Mouse (Mus musculus): ENCODE data around the gene Samd4b. TPM values are rescaled to one million over a fixed set of nuclear protein-coding genes. Genes with fewer than 3 reads are reported as not detected.

Samd4b gene
- polyA plus RNA-seq, 1 experiment: 25.2 TPM

DNA sequence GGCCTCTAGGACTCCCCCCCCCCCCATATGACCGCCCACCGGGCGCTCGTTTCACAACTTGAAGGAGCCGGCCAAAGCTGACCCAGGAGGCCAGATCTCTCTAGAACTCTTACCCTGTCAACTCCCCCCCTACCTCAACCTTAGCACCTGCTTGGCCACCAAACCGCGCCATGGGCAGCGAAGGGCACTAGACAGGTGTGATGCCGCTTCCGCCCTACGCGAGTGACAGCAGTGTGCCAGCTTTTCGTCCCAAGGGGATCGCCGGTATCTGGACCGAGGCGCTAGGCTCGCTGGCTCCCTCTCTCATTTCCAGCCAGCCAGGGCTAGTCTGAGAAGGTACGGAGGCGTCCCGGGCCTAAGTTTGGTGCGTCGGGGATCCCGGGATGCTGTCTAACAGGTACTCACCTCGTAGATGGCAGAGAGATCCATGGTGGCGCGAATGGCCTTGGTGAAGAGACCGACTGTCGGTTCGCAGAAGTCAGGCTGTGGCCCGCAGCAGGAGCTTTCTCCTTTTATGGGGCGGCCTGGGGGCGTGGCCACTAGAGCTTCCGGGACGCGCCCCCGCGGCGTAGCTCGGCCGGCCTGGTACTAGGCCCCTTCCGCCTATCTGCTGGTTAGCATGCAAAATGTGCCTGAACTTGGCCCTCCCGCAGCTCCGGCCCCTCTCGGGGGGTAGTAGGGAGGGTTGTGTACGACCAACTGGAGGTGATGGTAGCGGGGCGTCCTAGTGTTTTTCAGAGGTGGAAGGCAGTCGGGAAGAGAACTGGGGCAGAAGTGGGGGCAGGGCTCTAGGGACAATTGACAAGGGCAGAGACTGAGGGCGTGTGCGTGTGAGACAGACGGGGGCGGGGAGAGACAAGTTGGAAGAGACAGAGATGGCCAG, 218.9 kb downstream of the Samd4b start:
- peak overlapping the region; percentile 91 for H3K27ac ChIP-seq (ENCODE audit: control insufficient read depth, insufficient read depth, low read depth, low read length, poor library complexity)
- TF ChIP-seq CTCF (IDR thresholded peaks at IDR 0.05; ENCODE audit: control insufficient read depth, insufficient read depth, low read length): no peak
- peak; percentile 100 for TF ChIP-seq POLR2A (IDR thresholded peaks at IDR 0.05; ENCODE audit: borderline replicate concordance, control insufficient read depth, low read depth, low read length)
- peaks cover 6% of the 10 kb centered on the region for H3K4me1 ChIP-seq (ENCODE audit: control insufficient read depth, insufficient read depth, low read length)
- H3K4me3 ChIP-seq (replicated peaks; ENCODE audit: control insufficient read depth, low read depth, low read length): peak overlapping the region; percentile 89
- WGBS: under 1% methylated on average over 53 of the region's 53 CpGs

DNA sequence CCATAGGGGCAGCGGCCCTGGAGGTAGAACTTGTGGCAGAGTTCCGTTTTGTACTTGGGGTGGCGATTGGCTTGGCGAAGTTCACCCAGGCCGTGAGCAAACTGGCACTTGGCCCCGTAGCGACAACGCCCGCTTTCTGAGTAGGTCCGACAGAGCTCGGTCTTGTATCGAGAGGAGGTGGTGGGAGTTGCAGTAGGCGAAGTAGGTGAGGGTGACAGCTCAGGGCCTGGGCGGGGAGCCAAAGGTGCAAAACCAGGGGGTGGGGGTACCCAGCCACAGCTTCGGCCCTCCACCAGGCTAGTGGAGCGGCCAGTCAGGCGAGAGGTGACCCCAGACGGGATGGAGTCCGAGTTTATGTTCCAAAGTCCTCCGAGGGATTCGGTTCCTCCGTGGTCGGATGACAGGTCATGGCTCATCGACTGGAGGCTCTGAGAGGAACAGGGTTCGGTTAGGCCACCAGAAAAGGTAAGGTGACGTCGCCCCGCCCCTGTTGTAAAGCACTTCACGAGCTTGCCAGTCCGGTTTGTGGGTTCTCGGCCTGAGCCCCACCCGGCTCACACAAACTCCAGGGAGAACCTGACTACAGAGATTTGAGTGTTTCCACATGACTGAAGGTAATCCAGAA, 219.8 kb downstream of the Samd4b start:
- under 1% methylated on average over 32 of the region's 32 CpGs for WGBS
- H3K4me1 ChIP-seq (ENCODE audit: control insufficient read depth, insufficient read depth, low read length): peaks cover 1% of the 10 kb centered on the region; the same call in 1 of the 2 replicates
- TF ChIP-seq POLR2A (IDR thresholded peaks at IDR 0.05; ENCODE audit: borderline replicate concordance, control insufficient read depth, low read depth, low read length) (peak; percentile 28; the same call in 1 of the 2 replicates), CTCF (IDR thresholded peaks at IDR 0.05; ENCODE audit: control insufficient read depth, insufficient read depth, low read length) (no peak)

DNA sequence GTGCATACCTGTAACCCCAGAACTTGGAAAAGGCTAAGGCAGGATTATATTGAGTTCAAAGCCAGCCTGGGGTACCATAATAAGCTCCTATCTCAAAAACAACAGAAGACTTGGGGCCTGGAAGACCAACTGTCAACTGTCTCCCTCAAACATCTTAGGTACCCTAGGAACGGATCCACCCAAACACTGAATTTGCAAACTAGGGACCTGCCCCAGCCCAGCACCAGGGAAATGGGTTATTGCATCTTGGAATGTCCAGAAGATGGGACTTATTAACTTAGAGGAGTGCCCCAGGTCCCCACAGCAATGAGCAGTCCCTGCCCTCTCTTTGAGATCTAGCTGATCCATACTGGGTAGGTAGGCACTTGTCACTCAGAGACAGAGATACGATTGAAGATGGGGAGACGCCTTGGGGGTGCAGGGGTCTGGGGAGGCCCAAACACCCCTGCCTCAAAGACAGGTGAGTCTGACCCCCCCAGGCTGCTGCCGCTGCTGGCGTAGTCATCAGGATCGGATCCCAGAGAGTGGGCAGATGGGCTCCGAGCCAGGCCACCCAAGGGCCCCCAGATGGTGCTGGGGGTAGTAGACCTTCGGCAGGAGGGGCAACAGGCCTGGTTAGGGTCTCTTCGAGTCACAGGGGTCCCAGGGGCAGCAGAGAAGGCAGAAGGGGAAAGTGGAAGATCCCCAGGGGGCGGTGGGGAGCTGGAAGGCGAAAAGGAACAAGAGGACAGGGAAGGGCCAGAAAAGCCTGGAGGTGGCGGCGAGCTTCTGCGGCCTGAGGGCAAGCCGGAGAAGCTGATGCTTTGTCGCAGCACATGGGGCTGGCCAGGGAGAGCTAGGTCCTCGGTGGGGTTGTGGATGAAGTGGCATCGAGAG, 220.5 kb downstream of the Samd4b start:
- WGBS: 21% methylated on average over 18 of the region's 18 CpGs
- Histone ChIP-seq H3K4me3 (replicated peaks; ENCODE audit: control insufficient read depth, low read depth, low read length) (peak overlapping the region; percentile 89), H3K27ac (ENCODE audit: control insufficient read depth, insufficient read depth, low read depth, low read length, poor library complexity) (peak overlapping the region; percentile 91), H3K4me1 (ENCODE audit: control insufficient read depth, insufficient read depth, low read length) (no peaks in the 10 kb centered on the region; the same call in 1 of the 2 replicates)
- TF ChIP-seq POLR2A (IDR thresholded peaks at IDR 0.05; ENCODE audit: borderline replicate concordance, control insufficient read depth, low read depth, low read length): no peak

More for the DNA sequence above, 219.8 kb downstream of the Samd4b start:
- Histone ChIP-seq H3K27ac (ENCODE audit: control insufficient read depth, insufficient read depth, low read depth, low read length, poor library complexity) (peak overlapping the region; percentile 91), H3K4me3 (replicated peaks; ENCODE audit: control insufficient read depth, low read depth, low read length) (peak overlapping the region; percentile 89)

DNA sequence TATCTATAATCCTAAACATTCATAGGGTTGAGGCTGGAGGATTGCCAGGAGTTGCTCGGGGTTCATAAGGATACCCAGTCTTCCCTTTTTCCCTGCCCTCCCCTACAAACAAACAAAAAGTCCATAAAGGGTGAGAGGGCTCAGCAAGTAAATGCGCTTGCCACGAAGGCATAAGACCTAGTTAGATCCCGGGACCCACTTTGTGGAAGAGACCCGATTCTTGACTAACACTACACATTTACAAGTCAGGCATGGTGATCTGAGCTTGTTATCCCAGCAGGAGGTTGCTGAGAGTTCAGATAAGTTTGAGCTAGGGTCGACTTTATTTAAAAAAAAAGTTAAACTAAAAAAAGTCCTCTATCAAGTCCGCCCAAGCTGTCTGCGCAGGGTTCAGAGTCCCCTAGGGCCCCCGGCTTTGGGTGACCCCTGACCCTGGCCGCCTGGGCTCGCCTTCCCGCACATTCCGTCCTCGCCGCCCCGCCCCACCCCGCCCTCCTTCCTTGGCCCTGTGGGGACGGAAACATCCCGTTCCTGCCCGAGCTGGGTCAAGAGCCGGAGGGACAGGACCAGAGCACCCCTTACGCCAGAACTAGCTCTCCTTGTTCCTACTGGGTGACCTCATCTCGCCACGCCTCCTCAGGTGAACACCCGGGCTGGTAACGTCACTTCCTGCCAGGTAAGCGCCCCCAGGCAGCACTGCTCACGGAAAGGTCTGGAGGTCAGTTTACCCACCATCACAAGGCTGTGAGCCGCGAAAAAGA, 221.8 kb downstream of the Samd4b start:
- no peak for TF ChIP-seq CTCF (IDR thresholded peaks at IDR 0.05; ENCODE audit: control insufficient read depth, insufficient read depth, low read length)
- TF ChIP-seq POLR2A (IDR thresholded peaks at IDR 0.05; ENCODE audit: borderline replicate concordance, control insufficient read depth, low read depth, low read length): peak; percentile 71; the same call in 1 of the 2 replicates
- Histone ChIP-seq H3K4me1 (ENCODE audit: control insufficient read depth, insufficient read depth, low read length) (no peaks in the 10 kb centered on the region; the same call in 1 of the 2 replicates), H3K4me3 (replicated peaks; ENCODE audit: control insufficient read depth, low read depth, low read length) (peak overlapping the region; percentile 56), H3K27ac (ENCODE audit: control insufficient read depth, insufficient read depth, low read depth, low read length, poor library complexity) (peak overlapping the region; percentile 96)
- 7% methylated on average over 30 of the region's 30 CpGs for WGBS

DNA sequence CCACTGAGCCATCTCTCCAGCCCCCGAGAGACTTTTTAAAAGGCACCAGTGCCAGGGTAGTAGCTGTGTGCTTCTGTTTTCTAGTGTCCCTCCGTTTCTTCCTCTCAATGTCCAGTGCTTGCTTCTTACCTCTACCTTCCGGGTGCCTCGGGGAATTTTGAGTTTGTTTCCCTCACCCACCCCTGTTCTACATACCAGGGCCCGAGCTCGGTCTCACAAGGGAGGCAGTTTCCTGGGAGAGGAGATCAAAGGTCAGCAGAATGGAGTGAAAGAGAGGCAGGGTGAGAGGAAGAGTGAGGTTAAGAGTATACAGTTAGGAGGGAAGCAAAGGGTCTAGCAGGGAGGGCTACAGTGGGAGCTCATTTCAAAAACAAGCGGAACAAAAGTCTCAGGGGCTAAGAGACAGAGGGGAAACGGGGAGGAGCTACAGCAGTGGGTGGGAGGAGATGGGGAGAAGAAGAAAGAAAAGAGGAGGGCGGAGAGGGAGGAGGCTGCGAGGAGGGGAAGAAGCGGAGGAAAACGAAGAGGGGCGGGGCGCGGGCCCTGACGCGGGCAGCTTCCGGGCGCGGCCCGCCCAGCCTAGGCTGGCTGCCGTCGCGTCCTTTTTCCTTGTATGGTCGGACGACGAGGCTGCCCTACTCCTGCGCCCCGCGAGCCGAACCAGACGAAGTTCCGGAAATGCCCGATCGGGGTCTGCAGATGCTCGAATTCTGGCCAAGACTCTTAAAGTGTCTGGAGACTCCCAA, 222.6 kb downstream of the Samd4b start:
- Histone ChIP-seq H3K4me1 (ENCODE audit: control insufficient read depth, insufficient read depth, low read length) (peaks cover 1% of the 10 kb centered on the region; the same call in 1 of the 2 replicates), H3K4me3 (replicated peaks; ENCODE audit: control insufficient read depth, low read depth, low read length) (peak overlapping the region; percentile 56), H3K27ac (ENCODE audit: control insufficient read depth, insufficient read depth, low read depth, low read length, poor library complexity) (peak overlapping the region; percentile 96)
- WGBS: 0% methylated on average over 36 of the region's 36 CpGs
- no peak for TF ChIP-seq CTCF (IDR thresholded peaks at IDR 0.05; ENCODE audit: control insufficient read depth, insufficient read depth, low read length)
- TF ChIP-seq POLR2A (IDR thresholded peaks at IDR 0.05; ENCODE audit: borderline replicate concordance, control insufficient read depth, low read depth, low read length): peak; percentile 88; the same call in 1 of the 2 replicates

DNA sequence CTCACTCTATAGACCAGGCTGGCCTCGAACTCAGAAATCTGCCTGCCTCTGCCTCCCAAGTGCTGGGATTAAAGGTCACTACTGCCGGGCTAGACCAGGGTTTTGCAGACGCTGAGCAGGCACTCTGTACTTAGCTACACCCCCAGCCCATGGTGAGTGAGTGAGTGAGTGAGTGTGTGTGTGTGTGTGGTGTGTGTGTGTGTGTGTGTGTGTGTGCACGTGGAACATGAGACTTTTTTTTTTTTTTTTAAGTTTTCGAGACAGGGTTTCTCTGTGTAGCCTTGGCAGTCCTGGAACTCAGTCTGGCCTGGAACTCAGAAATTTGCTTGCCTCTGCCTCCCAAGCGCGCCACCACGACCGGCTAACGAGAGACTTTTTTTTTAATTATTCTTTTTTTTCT, 223.3 kb downstream of the Samd4b start:
- peak overlapping the region; percentile 96; the same call in 1 of the 2 replicates for H3K27ac ChIP-seq (ENCODE audit: control insufficient read depth, insufficient read depth, low read depth, low read length, poor library complexity)
- WGBS: 48% methylated on average over 10 of the region's 10 CpGs
- no peak for TF ChIP-seq CTCF (IDR thresholded peaks at IDR 0.05; ENCODE audit: control insufficient read depth, insufficient read depth, low read length)
- no peak for TF ChIP-seq POLR2A (IDR thresholded peaks at IDR 0.05; ENCODE audit: borderline replicate concordance, control insufficient read depth, low read depth, low read length)
- no peak overlapping the region for H3K4me3 ChIP-seq (replicated peaks; ENCODE audit: control insufficient read depth, low read depth, low read length)
- peaks cover 1% of the 10 kb centered on the region; the same call in 1 of the 2 replicates for H3K4me1 ChIP-seq (ENCODE audit: control insufficient read depth, insufficient read depth, low read length)

Data from bone marrow, adult 2 months (tissue).